Mouse (Mus musculus): ENCODE data around the gene Bcl2l13.

DNA sequence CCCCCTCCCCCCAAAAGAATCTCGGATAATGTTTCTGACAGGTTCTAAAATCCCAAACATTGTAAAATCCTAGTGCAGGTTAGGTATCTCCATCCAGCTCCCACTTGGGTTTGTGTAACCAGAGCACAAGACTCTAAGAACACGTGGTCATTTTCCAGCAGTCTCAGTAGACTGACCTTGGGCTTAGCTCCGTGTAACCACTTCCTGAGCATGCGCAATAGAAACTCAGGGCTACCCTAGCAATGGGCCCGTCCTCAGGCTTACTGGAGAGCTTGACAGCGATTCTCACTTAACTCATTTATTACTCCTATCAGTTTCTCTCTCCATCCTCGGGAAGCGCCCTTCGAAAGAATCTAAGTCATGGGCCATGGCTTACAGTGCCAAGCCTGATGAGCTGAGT, 58.5 kb downstream of the Bcl2l13 start:
- TF ChIP-seq CTCF (IDR thresholded peaks at IDR 0.05; ENCODE audit: control insufficient read depth, insufficient read depth, low read length) (no peak), POLR2A (IDR thresholded peaks at IDR 0.05; ENCODE audit: borderline replicate concordance, control insufficient read depth, low read depth, low read length) (no peak)
